Mouse (Mus musculus): ENCODE results near the gene Tram2. TPM values are rescaled to one million over a fixed set of nuclear protein-coding genes. Genes with fewer than 3 reads are reported as not detected.

The Tram2 gene
- polyA plus RNA-seq, 1 experiment: 3.4 TPM

DNA sequence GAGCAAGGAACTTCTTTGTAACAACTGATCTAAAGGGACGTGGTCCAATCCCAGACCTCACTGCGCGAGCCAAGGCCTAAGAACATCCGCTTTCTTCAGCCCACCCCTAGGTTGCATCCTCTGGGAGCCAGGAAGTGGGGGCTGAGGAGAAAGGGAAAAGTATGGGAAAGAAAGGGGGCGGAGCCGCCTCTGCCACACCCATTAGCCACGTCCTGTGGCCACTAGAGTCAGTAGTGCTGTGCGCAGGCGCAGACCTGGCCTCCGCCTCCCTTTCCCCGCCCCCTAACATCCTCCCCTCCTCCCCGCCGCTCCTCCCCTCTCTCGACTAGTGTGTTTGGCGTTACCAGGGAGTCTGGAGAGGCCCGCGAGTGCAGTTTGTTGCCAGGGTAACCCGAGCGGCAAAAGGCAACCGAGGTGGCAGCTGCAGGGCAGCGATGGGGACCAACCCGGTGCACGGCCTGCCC lies 127.7 kb downstream of the Tram2 start, which contains the start of gene Efhc1:
Efhc1 (plus strand) TSS at position 327 of the 464 bp plus-strand sequence.
- no peaks in the 10 kb centered on the region for H3K79me3 ChIP-seq (ENCODE audit: low read depth)
- no peaks in the 10 kb centered on the region for H3K79me2 ChIP-seq (ENCODE audit: control insufficient read depth, insufficient read depth)
- TF ChIP-seq MYOG (IDR thresholded peaks at IDR 0.05; ENCODE audit: control insufficient read depth, extremely low read depth, insufficient read length): no peak
- no peaks in the 10 kb centered on the region for H3K36me3 ChIP-seq (ENCODE audit: control insufficient read depth, insufficient read depth)
- H3ac ChIP-seq (ENCODE audit: control insufficient read depth, insufficient read length, low read depth): peak within 1 kb of the TSS; percentile 41
- H3K27me3 ChIP-seq (ENCODE audit: control insufficient read depth, insufficient read depth, insufficient read length): no peaks in the 10 kb centered on the region
- H3K4me3 ChIP-seq (ENCODE audit: insufficient read depth, poor library complexity, severe bottlenecking): no peak within 1 kb of the TSS

Other genes with a start within 250 kb of the Tram2 start
- 1.5 TPM for gene Paqr8, start 188.6 kb downstream of the Tram2 start, polyA plus RNA-seq (2012; fragmentation: generic; extraction: Trizol)
- gene Efhc1, start 127.6 kb downstream of the Tram2 start, polyA plus RNA-seq (2012; fragmentation: generic; extraction: Trizol): 0.09 TPM
- 0.87 TPM for gene Tmem14a, start 139.3 kb upstream of the Tram2 start, polyA plus RNA-seq (2012; fragmentation: generic; extraction: Trizol)
- gene Gsta3, start 161.4 kb upstream of the Tram2 start, polyA plus RNA-seq (2012; fragmentation: generic; extraction: Trizol): not detected

Data from C2C12 (cell line).